Mouse (Mus musculus) embryonic facial prominence, embryonic 11.5 days (tissue): ENCODE measurements at regions not wholly inside any gene's neighbourhood (a gene's known extent, or its start where the extent isn't known, plus 50 kb on each side); places are given as distances from the start of the nearest gene placed in this dataset.

ENCODE experiments used
- ATAC-seq: fragments of 200-750 bp; cut with Nextera tagmentation; replicated peaks from 2 replicates; pipeline ENCODE4 v1.8.0; 2017; ENCODE audit warnings: low read depth; ENCODE audit not compliant: insufficient number of reproducible peaks, low FRiP score, low TSS enrichment
- DNase-seq: peaks from one replicate; pipeline ENCODE4 v3.0.0-alpha.2; 2015; ENCODE audit warnings: low spot score
- H3K27ac ChIP-seq: fragments of 300-500 bp; sonication (generic); replicated peaks from 2 replicates; pipeline ENCODE4 v1.5.1; 2014; ENCODE audit warnings: mild to moderate bottlenecking, low read depth, low read length, control low read depth
- H3K27me3 ChIP-seq: fragments of 300-500 bp; sonication (generic); 2 replicates; pipeline ENCODE4 v1.6.1; 2014; ENCODE audit warnings: mild to moderate bottlenecking, low read length, moderate library complexity, mixed read lengths; ENCODE audit not compliant: control insufficient read depth, insufficient read depth
- H3K36me3 ChIP-seq: fragments of 300-500 bp; sonication (generic); replicated peaks from 2 replicates; pipeline ENCODE4 v1.6.1; 2014; ENCODE audit warnings: low read depth, mild to moderate bottlenecking, low read length, moderate library complexity, mixed read lengths; ENCODE audit not compliant: control insufficient read depth, insufficient read depth
- H3K4me1 ChIP-seq: fragments of 300-500 bp; sonication (generic); 2 replicates; pipeline ENCODE4 v1.6.1; 2014; ENCODE audit warnings: low read length, mixed read lengths; ENCODE audit not compliant: control insufficient read depth, insufficient read depth
- H3K4me2 ChIP-seq: fragments of 300-500 bp; sonication (generic); 2 replicates; pipeline ENCODE4 v1.6.1; 2014; ENCODE audit warnings: low read depth, mild to moderate bottlenecking, control low read depth, low read length, moderate library complexity
- H3K4me3 ChIP-seq: fragments of 300-500 bp; sonication (generic); 2 replicates; pipeline ENCODE4 v1.5.1; 2014; ENCODE audit warnings: low read depth, low read length, control low read depth
- H3K9ac ChIP-seq: fragments of 300-500 bp; sonication (generic); replicated peaks from 2 replicates; pipeline ENCODE4 v1.6.1; 2014; ENCODE audit warnings: mild to moderate bottlenecking, control low read depth, low read length
- H3K9me3 ChIP-seq: fragments of 300-500 bp; sonication (generic); replicated peaks from 2 replicates; pipeline ENCODE4 v1.6.1; 2016; ENCODE audit warnings: mild to moderate bottlenecking, low read length, inconsistent platforms, mixed read lengths; ENCODE audit not compliant: control insufficient read depth
- WGBS: fragments of 180-500 bp; shearing (Covaris S2); extraction: QIAGEN DNeasy Blood & Tissue Kit; methylation state at CpG from one replicate; pipeline ENCODE4 v1.1.7; 2014; 5-methylcytosine and 5-hydroxymethylcytosine counted together

GRCm38 (mm10) chr11:63533555-63534200, 388.4 kb downstream of the Hs3st3b1 start:
- no peak overlapping the region for H3K27ac ChIP-seq
- 29% methylated on average over 4 of the region's 4 CpGs for WGBS

GRCm38 (mm10) chr11:63537693-63538092, 384.4 kb downstream of the Hs3st3b1 start:
- Histone ChIP-seq H3K9me3 (no peaks in the 10 kb centered on the region), H3K4me3 (no peak overlapping the region), H3K36me3 (no peaks in the 10 kb centered on the region), H3K9ac (no peak overlapping the region), H3K27ac (no peak overlapping the region), H3K4me2 (no peak overlapping the region), H3K4me1 (no peaks in the 10 kb centered on the region), H3K27me3 (no peaks in the 10 kb centered on the region)
- DNase-seq (no peak), ATAC-seq (no peak)
- WGBS, result 71% methylated on average over 3 of the region's 3 CpGs

More at GRCm38 (mm10) chr11:63533555-63534200, 388.4 kb downstream of the Hs3st3b1 start:
- no peak for DNase-seq
- no peak overlapping the region for H3K4me2 ChIP-seq
- H3K4me1 ChIP-seq, result no peaks in the 10 kb centered on the region
- H3K36me3 ChIP-seq, result no peaks in the 10 kb centered on the region
- ATAC-seq, result no peak
- no peak overlapping the region for H3K4me3 ChIP-seq
- no peaks in the 10 kb centered on the region for H3K9me3 ChIP-seq
- H3K9ac ChIP-seq, result no peak overlapping the region
- no peaks in the 10 kb centered on the region for H3K27me3 ChIP-seq

GRCm38 (mm10) chr11:63543971-63544696, 378.0 kb downstream of the Hs3st3b1 start:
- Histone ChIP-seq H3K9ac (no peak overlapping the region), H3K4me1 (no peaks in the 10 kb centered on the region; the same call in 1 of the 2 replicates), H3K4me2 (no peak overlapping the region), H3K9me3 (no peaks in the 10 kb centered on the region), H3K36me3 (no peaks in the 10 kb centered on the region), H3K27ac (no peak overlapping the region), H3K27me3 (no peaks in the 10 kb centered on the region), H3K4me3 (no peak overlapping the region)
- no peak for DNase-seq
- WGBS, result 82% methylated on average over 7 of the region's 7 CpGs
- no peak for ATAC-seq

- no peaks in the 10 kb centered on the region; the same call in 1 of the 2 replicates for H3K4me1 ChIP-seq
- no peaks in the 10 kb centered on the region for H3K36me3 ChIP-seq
- WGBS, result 2% methylated on average over 7 of the region's 7 CpGs
- ATAC-seq (no peak), DNase-seq (peak; percentile 68)
- no peaks in the 10 kb centered on the region for H3K27me3 ChIP-seq
- no peak overlapping the region; the same call in 1 of the 2 replicates for H3K4me2 ChIP-seq
- H3K9me3 ChIP-seq, result no peaks in the 10 kb centered on the region
- H3K4me3 ChIP-seq, result no peak overlapping the region
- no peak overlapping the region for H3K9ac ChIP-seq
- 0 out of 2 replicates have a peak overlapping the region, but pooled peaks have one; percentile 24 for H3K27ac ChIP-seq
Observed at GRCm38 (mm10) chr11:63545516-63545915, 376.6 kb downstream of the Hs3st3b1 start.

GRCm38 (mm10) chr11:63560466-63560865, 361.6 kb downstream of the Hs3st3b1 start:
- no peak overlapping the region for H3K4me2 ChIP-seq
- no peaks in the 10 kb centered on the region for H3K4me1 ChIP-seq
- H3K4me3 ChIP-seq, result no peak overlapping the region
- H3K27me3 ChIP-seq, result no peaks in the 10 kb centered on the region
- no peaks in the 10 kb centered on the region for H3K36me3 ChIP-seq
- ATAC-seq (no peak), DNase-seq (no peak)
- WGBS, result 69% methylated on average over 6 of the region's 6 CpGs
- H3K27ac ChIP-seq, result no peak overlapping the region
- no peak overlapping the region for H3K9ac ChIP-seq
- H3K9me3 ChIP-seq, result no peaks in the 10 kb centered on the region

- H3K4me1 ChIP-seq, result no peaks in the 10 kb centered on the region
- no peaks in the 10 kb centered on the region for H3K27me3 ChIP-seq
- ATAC-seq (no peak), DNase-seq (no peak)
- H3K4me2 ChIP-seq, result no peak overlapping the region
- H3K27ac ChIP-seq, result no peak overlapping the region
- H3K4me3 ChIP-seq, result no peak overlapping the region
- no peaks in the 10 kb centered on the region for H3K36me3 ChIP-seq
- H3K9me3 ChIP-seq, result no peaks in the 10 kb centered on the region
- no peak overlapping the region for H3K9ac ChIP-seq
- WGBS, result 41% methylated on average over 2 of the region's 2 CpGs
Observed at GRCm38 (mm10) chr11:63562696-63563095, 359.4 kb downstream of the Hs3st3b1 start.

GRCm38 (mm10) chr11:63565471-63566232, 356.4 kb downstream of the Hs3st3b1 start:
- Histone ChIP-seq H3K27me3 (no peaks in the 10 kb centered on the region), H3K27ac (no peak overlapping the region), H3K36me3 (no peaks in the 10 kb centered on the region), H3K9ac (no peak overlapping the region), H3K4me1 (no peaks in the 10 kb centered on the region), H3K9me3 (no peaks in the 10 kb centered on the region), H3K4me3 (no peak overlapping the region), H3K4me2 (no peak overlapping the region)
- ATAC-seq (no peak), DNase-seq (no peak)
- WGBS, result 70% methylated on average over 8 of the region's 8 CpGs
